15 mouse cellular contexts compared by ENCODE assay signal in the genomic region with DNA sequence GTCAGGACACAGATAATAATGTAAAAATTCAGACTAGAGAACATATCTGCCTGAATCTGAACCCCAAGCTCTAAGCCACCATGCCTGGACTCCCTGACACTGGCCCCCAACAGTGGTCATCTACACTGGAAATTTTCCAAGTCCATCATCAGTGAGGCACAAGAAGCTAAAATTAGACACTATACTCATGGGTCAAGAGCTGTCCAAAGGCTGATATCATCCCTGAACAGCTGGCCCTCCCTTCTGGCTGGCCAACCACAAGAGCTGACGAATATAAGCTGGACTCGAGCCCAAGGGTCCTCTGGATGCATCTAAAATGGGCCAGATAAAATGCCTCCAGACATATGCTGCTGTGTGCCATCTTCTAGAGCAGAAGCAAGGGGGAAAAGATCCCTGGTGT.
A peak's percentile ranks its signal among the peaks of the same experiment; 100 is the strongest.
DNase-seq lines count a peak whose midpoint lies in the region; ATAC-seq and TF ChIP-seq lines count a peak whose summit lies in the region.
"Had no signal": no experiment of that assay in that cellular context is flagged by ENCODE, and none has a peak within 500 bp of the region (broad histone marks: within the 10 kb centered on the region; RNA-seq: fewer than 3 reads in every experiment).

No protein-coding gene starts in this region.

- no peaks in the 10 kb centered on the region for H3K9me3 ChIP-seq in heart, embryonic 10.5 days
- no peaks in the 10 kb centered on the region for H3K9me3 ChIP-seq in heart, postnatal 0 days (replicated peaks; ENCODE audit: control insufficient read depth, low read length)
- no peaks in the 10 kb centered on the region for H3K9me3 ChIP-seq in kidney, embryonic 16.5 days (ENCODE audit: low read length)
- H3K9me3 ChIP-seq: hindbrain, embryonic 10.5 days; kidney, embryonic 15.5 days; midbrain, embryonic 15.5 days had no signal

- no peaks in the 10 kb centered on the region for H3K27me3 ChIP-seq in heart, embryonic 10.5 days (ENCODE audit: insufficient read depth, poor library complexity, severe bottlenecking)
- no peaks in the 10 kb centered on the region for H3K27me3 ChIP-seq in heart, postnatal 0 days (ENCODE audit: control insufficient read depth, insufficient read depth, low read length)
- H3K27me3 ChIP-seq in kidney, embryonic 16.5 days (ENCODE audit: insufficient read depth, low read length) = no peaks in the 10 kb centered on the region
- H3K27me3 ChIP-seq: kidney, embryonic 15.5 days; midbrain, embryonic 15.5 days had no signal

- no peak for TF ChIP-seq CTCF in heart, postnatal 0 days (IDR thresholded peaks at IDR 0.05; ENCODE audit: low read depth)

- peak; percentile 18; the same call in 1 of the 2 replicates for TF ChIP-seq EP300 in heart, postnatal 0 days (IDR thresholded peaks at IDR 0.05; ENCODE audit: low read depth)

- no peak overlapping the region for H3K4me2 ChIP-seq in heart, postnatal 0 days (ENCODE audit: low read depth, low read length)
- H3K4me2 ChIP-seq in kidney, embryonic 16.5 days (replicated peaks; ENCODE audit: low read depth, low read length) = no peak overlapping the region
- H3K4me2 ChIP-seq: kidney, embryonic 15.5 days; midbrain, embryonic 15.5 days had no signal

- no peaks in the 10 kb centered on the region for H3K36me3 ChIP-seq in heart, embryonic 10.5 days
- no peaks in the 10 kb centered on the region for H3K36me3 ChIP-seq in heart, postnatal 0 days (replicated peaks; ENCODE audit: control insufficient read depth, insufficient read depth, low read length)
- no peaks in the 10 kb centered on the region for H3K36me3 ChIP-seq in kidney, embryonic 16.5 days (ENCODE audit: insufficient read depth, low read length)
- H3K36me3 ChIP-seq: hindbrain, embryonic 10.5 days; kidney, embryonic 15.5 days; midbrain, embryonic 15.5 days had no signal

- H3K4me1 ChIP-seq in heart, embryonic 10.5 days = peaks cover 6% of the 10 kb centered on the region; the same call in 1 of the 2 replicates
- H3K4me1 ChIP-seq in heart, postnatal 0 days (ENCODE audit: control insufficient read depth, insufficient read depth) = no peaks in the 10 kb centered on the region; the same call in 1 of the 2 replicates
- H3K4me1 ChIP-seq in kidney, embryonic 16.5 days (ENCODE audit: insufficient read depth, low read length) = no peaks in the 10 kb centered on the region
- H3K4me1 ChIP-seq: hindbrain, embryonic 10.5 days; kidney, embryonic 15.5 days; midbrain, embryonic 15.5 days had no signal

- DNase-seq in heart, adult 11 months = peak; percentile 92
- DNase-seq in heart, embryonic 10.5 days (ENCODE audit: low spot score) = no peak
- DNase-seq in 3T3-L1 (ENCODE audit: low read depth, low spot score) = peak; percentile 54
- peak; percentile 11 for DNase-seq in Muller cell, postnatal 12 days (ENCODE audit: inconsistent ontology term)
- peak; percentile 70 for DNase-seq in heart, postnatal 0 days (ENCODE audit: low spot score)
- no peak for DNase-seq in ovary, postnatal 36 days (ENCODE audit: low spot score)
- DNase-seq: adrenal gland, postnatal 14 days; right cerebral cortex, postnatal 25 days had no signal

- no peak overlapping the region for H3K9ac ChIP-seq in heart, postnatal 0 days (replicated peaks; ENCODE audit: low read depth, low read length)
- H3K9ac ChIP-seq in kidney, embryonic 16.5 days (replicated peaks; ENCODE audit: low read length) = no peak overlapping the region
- H3K9ac ChIP-seq: kidney, embryonic 15.5 days; midbrain, embryonic 15.5 days had no signal

- peak; percentile 87 for ATAC-seq in heart, postnatal 0 days (ENCODE audit: insufficient read depth, low read depth)
- no peak for ATAC-seq in kidney, embryonic 16.5 days (ENCODE audit: low FRiP score, low TSS enrichment)
- ATAC-seq: forebrain, embryonic 16.5 days; midbrain, embryonic 15.5 days had no signal

- no peak overlapping the region for H3K27ac ChIP-seq in heart, embryonic 10.5 days
- H3K27ac ChIP-seq in heart, postnatal 0 days (ENCODE audit: low read depth) = peak overlapping the region; percentile 14; the same call in 1 of the 2 replicates
- H3K27ac ChIP-seq in kidney, embryonic 16.5 days (ENCODE audit: low read length) = no peak overlapping the region
- H3K27ac ChIP-seq: hindbrain, embryonic 10.5 days; kidney, embryonic 15.5 days; layer of hippocampus, adult 2 months; left cerebral cortex, adult 2 months; midbrain, embryonic 15.5 days had no signal

- WGBS in heart, embryonic 10.5 days = 33% methylated on average over 2 of the region's 2 CpGs
- 14% methylated on average over 2 of the region's 2 CpGs for WGBS in heart, postnatal 0 days
- WGBS in kidney, embryonic 16.5 days = 59% methylated on average over 2 of the region's 2 CpGs

- no peak overlapping the region for H3K4me3 ChIP-seq in heart, embryonic 10.5 days
- H3K4me3 ChIP-seq in heart, postnatal 0 days (ENCODE audit: low read depth, low read length) = no peak overlapping the region
- H3K4me3 ChIP-seq in kidney, embryonic 16.5 days (ENCODE audit: low read length) = no peak overlapping the region
- H3K4me3 ChIP-seq: hindbrain, embryonic 10.5 days; kidney, embryonic 15.5 days; layer of hippocampus, adult 2 months; left cerebral cortex, adult 2 months; midbrain, embryonic 15.5 days had no signal

Comparison
In these comparisons a context has a peak if more than half of its experiments do, and no peak if none do; other contexts are left out.
1. DNase-seq: peak in heart, adult 11 months (single experiment), 3T3-L1 (single experiment), Muller cell, postnatal 12 days (single experiment) and heart, postnatal 0 days (single experiment); none in heart, embryonic 10.5 days (single experiment) and ovary, postnatal 36 days (single experiment).